Mouse (Mus musculus) MEL-GATA-1-ER (cell line): ENCODE results near the gene Krtap4-2.
"Not testable (repeated sequence)": the region's sequence is repeated elsewhere in the genome, so short reads cannot be mapped to it uniquely, and the experiment has no call there.

ENCODE experiments used
- DNase-seq: peaks from one replicate; pipeline ENCODE4 v3.0.0-alpha.2; 2012; ENCODE audit warnings: low read depth; ENCODE audit errors: extremely low read depth

Gene Krtap4-2

GRCm38 (mm10) chr11:99634653-99635134, at the start of gene Krtap4-2:
Gene Krtap4-2, minus strand, starts transcription at chr11:99635084.
- DNase-seq: no peak

- no peak for DNase-seq
These were observed 48.6 kb upstream of the Krtap4-2 start for GRCm38 (mm10) chr11:99683481-99683880.

- DNase-seq: no peak
These were observed 31.0 kb upstream of the Krtap4-2 start, which contains the start of gene Krtap4-6 for GRCm38 (mm10) chr11:99665860-99666259. Gene Krtap4-6, minus strand, starts transcription at chr11:99665960.

GRCm38 (mm10) chr11:99662802-99663201, 27.9 kb upstream of the Krtap4-2 start:
- no peak for DNase-seq

- DNase-seq: no peak
These were observed 24.4 kb upstream of the Krtap4-2 start for GRCm38 (mm10) chr11:99659256-99659655.

GRCm38 (mm10) chr11:99658467-99659010, 23.7 kb upstream of the Krtap4-2 start, which contains the start of gene Gm11563:
Gene Gm11563, minus strand, starts transcription at chr11:99658960.
- DNase-seq: not testable (repeated sequence)

- no peak for DNase-seq
These were observed 22.2 kb upstream of the Krtap4-2 start for GRCm38 (mm10) chr11:99657051-99657450.

GRCm38 (mm10) chr11:99650136-99650535, 15.3 kb upstream of the Krtap4-2 start, which contains the start of gene Gm11555:
Gene Gm11555, minus strand, starts transcription at chr11:99650236.
- no peak for DNase-seq

GRCm38 (mm10) chr11:99646444-99646843, 11.6 kb upstream of the Krtap4-2 start:
- DNase-seq: no peak

- DNase-seq: no peak
These were observed 9.5 kb upstream of the Krtap4-2 start for GRCm38 (mm10) chr11:99644351-99644750.

GRCm38 (mm10) chr11:99643635-99644139, 8.8 kb upstream of the Krtap4-2 start, which contains the start of gene Krtap4-7:
Gene Krtap4-7, minus strand, starts transcription at chr11:99644089.
- DNase-seq: not testable (repeated sequence)

GRCm38 (mm10) chr11:99640926-99641325, 6.0 kb upstream of the Krtap4-2 start:
- DNase-seq: no peak

- DNase-seq: no peak
These were observed 2.2 kb upstream of the Krtap4-2 start for GRCm38 (mm10) chr11:99637086-99637485.

GRCm38 (mm10) chr11:99633293-99633692, 1.6 kb downstream of the Krtap4-2 start:
- DNase-seq: no peak

GRCm38 (mm10) chr11:99630890-99631289, 4.0 kb downstream of the Krtap4-2 start:
- DNase-seq: no peak

GRCm38 (mm10) chr11:99628138-99628537, 6.7 kb downstream of the Krtap4-2 start, which contains the start of gene Krtap4-1:
Gene Krtap4-1, minus strand, starts transcription at chr11:99628238.
- no peak for DNase-seq

GRCm38 (mm10) chr11:99620335-99620734, 14.5 kb downstream of the Krtap4-2 start, which contains the start of gene Gm11562:
Gene Gm11562, minus strand, starts transcription at chr11:99620435.
- no peak for DNase-seq

GRCm38 (mm10) chr11:99614796-99615363, 20.0 kb downstream of the Krtap4-2 start, which contains the start of gene Krtap2-4:
Gene Krtap2-4, minus strand, starts transcription at chr11:99614846.
- no peak for DNase-seq

GRCm38 (mm10) chr11:99610089-99610488, 24.8 kb downstream of the Krtap4-2 start, which contains the start of gene Gm11937:
Gene Gm11937, minus strand, starts transcription at chr11:99610189.
- DNase-seq: not testable (repeated sequence)

GRCm38 (mm10) chr11:99609126-99609525, 25.8 kb downstream of the Krtap4-2 start:
- DNase-seq: no peak

- not testable (repeated sequence) for DNase-seq
These were observed 31.7 kb downstream of the Krtap4-2 start, which contains the start of gene Gm11938 for GRCm38 (mm10) chr11:99603208-99603607. Gene Gm11938, minus strand, starts transcription at chr11:99603308.

GRCm38 (mm10) chr11:99597742-99598141, 37.1 kb downstream of the Krtap4-2 start, which contains the start of gene Krtap9-3:
Gene Krtap9-3, minus strand, starts transcription at chr11:99598105.
- DNase-seq: not testable (repeated sequence)
